Mouse (Mus musculus) heart, postnatal 10 days (tissue): Measurements from ENCODE around the gene Map3k7cl. TPM values are rescaled to one million over a fixed set of nuclear protein-coding genes. Genes with fewer than 3 reads are reported as not detected.

Experiments used
- DNase-seq, 2 experiments: peaks; one replicate each; pipeline ENCODE4 v3.0.0; 2021
- intact Hi-C: fragments of 180-260 bp; cut with DNase I; formaldehyde crosslinking; loops from one replicate; pipeline ENCODE4 v1.15.1; 2025
- total RNA-seq, 2 experiments: library from RNA; stranded (reverse); gene quantifications; 2 replicates each; pipeline ENCODE4 v1.2.3; 2021

The Map3k7cl gene
- 1 to 10 TPM; 5.6 to 7.4 TPM for total RNA-seq

GRCm38 (mm10) chr16:87552907-87553691 is at the start of gene Map3k7cl:
Gene Map3k7cl (plus strand): TSS chr16:87553330.
- intact Hi-C loops: no loop called here
- DNase-seq: peak; percentile 69 to 72

- no peak for DNase-seq
- intact Hi-C loops: loop anchor here (5.0 kb wide), 2 partner anchors 36 to 71 kb away; no protein-coding TSS in a partner anchor
Observed at GRCm38 (mm10) chr16:87511706-87512105, 41.4 kb upstream of the Map3k7cl start.

GRCm38 (mm10) chr16:87512331-87512730 is 40.8 kb upstream of the Map3k7cl start:
- intact Hi-C loops: loop anchor here (5.0 kb wide), 2 partner anchors 35 to 70 kb away; no protein-coding TSS in a partner anchor
- no peak for DNase-seq

- intact Hi-C loops: no loop called here
- no peak for DNase-seq
Observed at GRCm38 (mm10) chr16:87524228-87524627, 28.9 kb upstream of the Map3k7cl start.

GRCm38 (mm10) chr16:87527553-87528249 is 25.4 kb upstream of the Map3k7cl start:
- intact Hi-C loops: no loop called here
- DNase-seq: no peak

- DNase-seq: no peak
- intact Hi-C loops: no loop called here
Observed at GRCm38 (mm10) chr16:87528755-87529154, 24.4 kb upstream of the Map3k7cl start.

- intact Hi-C loops: loop anchor here (5.0 kb wide), 1 partner anchor 36 kb away; no protein-coding TSS in a partner anchor
- peak; percentile 8 to 25 for DNase-seq
Observed at GRCm38 (mm10) chr16:87548348-87548747, 4.8 kb upstream of the Map3k7cl start.

- no peak for DNase-seq
- intact Hi-C loops: no loop called here
Observed at GRCm38 (mm10) chr16:87556320-87556719, 3.2 kb downstream of the Map3k7cl start.

GRCm38 (mm10) chr16:87561501-87561900 is 8.4 kb downstream of the Map3k7cl start:
- DNase-seq: no peak
- intact Hi-C loops: no loop called here

- intact Hi-C loops: no loop called here
- DNase-seq: peak; percentile 36 to 42
Observed at GRCm38 (mm10) chr16:87563524-87563923, 10.4 kb downstream of the Map3k7cl start.

GRCm38 (mm10) chr16:87564564-87564963 is 11.4 kb downstream of the Map3k7cl start:
- no peak for DNase-seq
- intact Hi-C loops: no loop called here

GRCm38 (mm10) chr16:87567572-87567971 is 14.4 kb downstream of the Map3k7cl start:
- DNase-seq: peak; percentile 58 to 60
- intact Hi-C loops: no loop called here

GRCm38 (mm10) chr16:87568241-87568640 is 15.1 kb downstream of the Map3k7cl start:
- no peak for DNase-seq
- intact Hi-C loops: no loop called here

- intact Hi-C loops: no loop called here
- DNase-seq: no peak
Observed at GRCm38 (mm10) chr16:87569576-87570105, 16.5 kb downstream of the Map3k7cl start.

- no peak for DNase-seq
- intact Hi-C loops: no loop called here
Observed at GRCm38 (mm10) chr16:87570334-87570733, 17.2 kb downstream of the Map3k7cl start.

GRCm38 (mm10) chr16:87573409-87573808 is 20.3 kb downstream of the Map3k7cl start:
- no peak for DNase-seq
- intact Hi-C loops: no loop called here

GRCm38 (mm10) chr16:87574160-87574559 is 21.0 kb downstream of the Map3k7cl start:
- DNase-seq: no peak
- intact Hi-C loops: no loop called here

GRCm38 (mm10) chr16:87575600-87575999 is 22.5 kb downstream of the Map3k7cl start:
- intact Hi-C loops: no loop called here
- DNase-seq: no peak

- intact Hi-C loops: no loop called here
- no peak for DNase-seq
Observed at GRCm38 (mm10) chr16:87578881-87579280, 25.8 kb downstream of the Map3k7cl start.

- no peak for DNase-seq
- intact Hi-C loops: no loop called here
Observed at GRCm38 (mm10) chr16:87579462-87579861, 26.3 kb downstream of the Map3k7cl start.

GRCm38 (mm10) chr16:87582776-87583175 is 29.6 kb downstream of the Map3k7cl start:
- no peak for DNase-seq
- intact Hi-C loops: loop anchor here (5.0 kb wide), 1 partner anchor 70 kb away; no protein-coding TSS in a partner anchor
